Mouse (Mus musculus) E14TG2a.4 (cell line): ENCODE measurements at regions not wholly inside any gene's neighbourhood (a gene's known extent, or its start where the extent isn't known, plus 50 kb on each side); places are given as distances from the start of the nearest gene placed in this dataset.

Experiments
- CTCF ChIP-seq: conservative IDR thresholded peaks from 2 replicates; pipeline ENCODE4 v1.5.1; 2014; ENCODE audit warnings: low read length
- NANOG ChIP-seq: IDR thresholded peaks from 2 replicates; pipeline ENCODE4 v1.6.1; 2014; ENCODE audit warnings: borderline replicate concordance, low read length, mixed read lengths
- POU5F1 ChIP-seq: IDR thresholded peaks from 2 replicates; pipeline ENCODE4 v1.6.1; 2014; ENCODE audit warnings: low read length, borderline replicate concordance

GRCm38 (mm10) chr13:114681887-114682286, 136.1 kb upstream of the Mocs2 start:
- TF ChIP-seq CTCF = no peak
- TF ChIP-seq POU5F1 = no peak
- TF ChIP-seq NANOG = no peak
